Mouse (Mus musculus) hematopoietic stem cell, adult 5-6 weeks (primary cell): ENCODE data around the gene Adora3. TPM values are rescaled to one million over a fixed set of nuclear protein-coding genes. Genes with fewer than 3 reads are reported as not detected.
A peak's percentile ranks its signal among the peaks of the same experiment; 100 is the strongest.
"Not testable (repeated sequence)": the region's sequence is repeated elsewhere in the genome, so short reads cannot be mapped to it uniquely, and the experiment has no call there.

ENCODE experiments used
- ATAC-seq, 2 experiments: fragments of 125-278 bp in 1 of 2; replicated peaks in 1 of 2; 2 replicates each; pipeline ENCODE4 v1.8.0; 2016 to 2017; ENCODE audit warnings: inconsistent platforms in 2 of 2, mild to moderate bottlenecking in 2 of 2, moderate number of reproducible peaks in 2 of 2, low read depth in 1 of 2, moderate TSS enrichment in 1 of 2; ENCODE audit not compliant: low FRiP score in 2 of 2, poor library complexity in 2 of 2, severe bottlenecking in 2 of 2, insufficient read depth in 1 of 2, low TSS enrichment in 1 of 2
- total RNA-seq: library from RNA; stranded (forward); fragments of 172-1452, 232-1000 nt; gene quantifications from 2 replicates; pipeline ENCODE4 v1.2.3, GENCODE M21; 2017

The Adora3 gene
- total RNA-seq, 1 experiment from 2014 or later, result not detected

DNA sequence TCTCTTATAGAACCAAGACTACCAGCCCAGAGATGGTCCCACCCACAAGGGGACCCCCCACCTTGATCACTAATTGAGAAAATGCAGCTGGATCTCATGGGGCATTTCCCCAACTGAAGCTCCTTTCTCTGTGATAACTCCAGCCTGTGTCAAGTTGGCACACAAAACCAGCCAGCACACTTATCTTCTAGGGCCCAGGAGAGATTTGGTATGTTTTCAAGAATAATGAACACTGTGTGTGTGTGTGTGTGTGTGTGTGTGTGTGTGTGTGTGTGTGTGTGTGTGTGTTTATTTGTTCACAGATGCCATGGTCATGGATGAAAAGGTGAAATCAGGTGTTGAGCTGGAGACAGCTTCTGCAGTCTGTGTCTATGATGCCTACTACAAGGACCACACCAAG, 45.8 kb downstream of the Adora3 start:
- ATAC-seq, result not testable (repeated sequence)

DNA sequence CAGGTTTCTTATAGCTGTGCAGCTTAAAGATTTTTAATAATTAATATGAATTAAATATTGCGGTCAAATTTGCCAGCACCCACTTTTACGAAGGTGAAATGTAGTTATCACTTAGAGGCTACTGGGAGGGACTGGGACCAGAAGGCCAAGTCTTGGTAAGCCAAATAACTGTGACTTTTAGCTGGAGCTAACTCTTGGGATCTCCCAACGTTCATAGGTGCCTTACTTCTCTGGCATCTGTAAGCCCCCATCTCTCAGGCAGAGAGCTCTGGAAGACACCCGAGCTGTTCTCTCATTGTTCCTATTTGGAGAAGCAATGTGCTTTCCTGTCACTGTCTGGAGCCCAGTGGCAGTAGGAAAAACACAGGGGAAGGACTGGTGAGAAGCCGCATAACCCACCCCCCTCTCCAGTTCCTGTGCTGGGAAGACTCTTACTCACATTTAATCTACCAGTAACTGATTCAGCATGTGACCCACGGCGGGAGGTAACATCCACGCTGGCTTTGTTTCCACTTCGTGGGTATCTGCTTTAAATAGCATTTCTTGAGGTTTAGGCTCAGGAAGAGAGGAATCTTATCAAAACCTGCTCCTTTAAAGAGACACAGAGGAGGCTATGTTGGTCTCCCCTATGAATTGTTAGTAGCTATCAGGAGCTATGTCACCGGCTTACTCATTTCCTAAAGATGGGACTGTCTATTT, 47.1 kb downstream of the Adora3 start:
- 0 out of 4 replicates have a peak, but pooled peaks of 1 of the 2 experiments have one; percentile 11 for ATAC-seq

DNA sequence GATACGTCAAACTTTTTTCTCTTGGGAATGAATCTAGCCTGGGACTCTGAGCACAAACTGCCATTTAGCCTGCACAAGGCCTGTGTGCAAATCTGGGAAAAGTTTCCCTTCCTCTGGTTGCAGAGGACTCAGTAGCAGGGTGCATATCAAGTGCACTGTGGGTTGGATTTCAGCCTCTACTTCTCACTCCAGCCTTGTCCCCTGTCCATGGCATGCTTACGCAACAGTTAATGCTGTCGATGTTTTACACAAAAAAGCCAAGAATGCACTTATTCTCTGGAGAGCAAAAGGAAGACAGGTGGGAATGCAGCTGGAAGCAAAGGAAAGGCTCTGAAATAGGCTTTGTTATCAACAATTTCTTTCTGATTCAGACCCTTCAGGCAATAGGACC, 47.7 kb downstream of the Adora3 start:
- no peak for ATAC-seq

DNA sequence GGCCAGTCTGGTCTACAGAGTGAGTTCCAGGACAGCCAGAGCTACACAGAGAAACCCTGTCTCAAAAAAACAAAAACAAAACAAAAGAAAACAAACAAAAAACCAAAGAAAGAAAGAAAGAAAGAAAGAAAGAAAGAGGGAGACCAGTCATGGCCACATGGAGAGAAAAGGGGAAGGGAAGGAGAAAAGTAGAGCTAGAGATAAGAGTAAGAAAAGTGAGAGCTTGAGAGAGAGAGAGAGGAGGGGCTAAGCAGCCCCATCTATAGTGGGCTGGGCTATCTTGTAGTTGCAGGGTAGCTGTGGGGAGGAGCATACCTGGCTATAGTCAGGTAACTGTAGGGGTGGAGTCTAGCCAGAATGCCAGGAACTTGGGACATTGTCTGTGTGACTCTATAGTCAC, 50.1 kb downstream of the Adora3 start:
- not testable (repeated sequence) for ATAC-seq

DNA sequence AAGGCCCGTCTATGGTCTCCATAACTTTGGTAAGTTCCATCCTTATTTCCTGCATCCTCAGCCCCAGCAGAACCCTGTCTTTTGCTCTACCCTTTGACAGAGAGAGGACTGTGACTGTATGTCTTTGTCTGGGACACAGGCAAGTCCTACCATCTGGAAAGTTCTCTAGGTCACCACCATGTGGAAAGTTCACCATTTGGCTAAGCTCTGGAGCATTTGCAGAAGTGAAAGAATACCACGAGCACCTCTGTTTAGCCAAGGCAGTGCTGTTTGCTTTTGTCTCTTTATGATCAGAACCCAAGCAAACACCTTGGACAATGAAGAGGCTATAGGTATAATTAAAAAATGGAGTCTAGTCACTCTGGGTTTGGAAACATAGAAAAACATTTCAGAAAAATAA, 51.3 kb downstream of the Adora3 start:
- peak in 1 of 2 experiments; percentile 19; a peak in 1 of 4 replicates for ATAC-seq

DNA sequence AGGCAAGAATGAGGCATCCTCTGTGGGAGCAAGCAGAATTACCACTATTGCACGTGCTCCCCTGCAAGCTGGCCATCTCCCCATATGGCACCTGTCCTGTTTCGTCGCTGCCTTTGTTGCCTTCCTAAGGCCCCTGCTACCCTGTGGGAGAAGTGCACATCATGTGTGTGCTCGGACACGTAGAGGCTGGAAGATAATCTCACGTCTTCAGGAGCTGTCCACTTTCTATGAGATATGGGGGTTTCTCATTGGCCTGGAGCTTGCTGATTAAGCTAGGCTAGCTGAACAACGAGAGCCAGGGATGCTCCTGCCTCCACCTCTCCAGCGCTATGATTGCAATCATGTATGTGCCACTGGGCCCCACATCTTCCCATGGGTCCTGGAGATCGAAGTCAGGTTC, 54.0 kb downstream of the Adora3 start:
- no peak for ATAC-seq

DNA sequence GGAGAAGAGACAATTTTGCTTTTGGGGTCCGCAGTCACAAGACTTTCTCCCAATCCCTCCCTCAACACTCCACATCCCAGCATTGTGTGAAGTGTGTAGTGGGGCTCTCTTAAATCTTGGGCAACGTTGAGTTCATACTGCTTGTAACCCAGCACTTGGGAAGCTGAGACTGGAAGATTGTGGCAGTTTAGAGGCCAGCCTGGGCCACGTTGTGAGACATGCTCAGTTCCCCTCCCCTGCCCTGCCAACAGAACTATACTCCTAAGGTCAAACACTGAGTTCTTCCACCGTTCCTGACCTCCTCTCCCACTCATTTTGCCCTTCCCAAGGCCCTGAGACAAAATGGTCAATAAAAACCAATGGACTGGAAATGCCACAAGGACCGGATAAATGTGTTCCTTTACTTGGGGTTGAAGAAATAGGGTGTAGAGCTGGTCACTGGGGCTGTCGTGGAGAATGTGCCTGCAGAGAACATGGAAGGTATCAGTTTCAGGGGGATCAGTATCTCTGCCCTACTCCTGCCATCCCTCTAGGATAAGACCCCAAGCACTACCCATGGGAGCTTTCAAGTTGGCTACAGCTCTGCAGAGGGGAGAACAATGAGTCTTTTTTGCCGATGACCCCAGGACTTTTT, 57.0 kb downstream of the Adora3 start:
- ATAC-seq, result no peak

DNA sequence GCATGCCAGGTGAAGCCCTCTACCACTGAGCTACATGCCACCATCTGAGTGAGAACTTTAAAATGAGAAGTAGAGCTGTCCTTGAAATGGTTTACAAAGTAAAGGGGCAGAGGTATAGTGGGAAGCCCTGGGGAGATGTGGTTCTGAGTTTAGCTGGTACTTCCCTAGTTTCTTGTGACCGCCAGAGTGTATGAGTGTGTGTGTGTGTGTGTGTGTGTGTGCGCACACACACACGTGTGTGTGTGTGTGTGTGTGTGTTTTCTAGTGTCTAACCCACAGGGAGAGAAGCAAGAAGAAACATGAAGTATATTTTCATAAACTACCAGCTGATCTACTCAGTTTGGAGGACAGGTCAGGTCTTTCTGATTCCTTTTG, 57.5 kb downstream of the Adora3 start:
- no peak for ATAC-seq

DNA sequence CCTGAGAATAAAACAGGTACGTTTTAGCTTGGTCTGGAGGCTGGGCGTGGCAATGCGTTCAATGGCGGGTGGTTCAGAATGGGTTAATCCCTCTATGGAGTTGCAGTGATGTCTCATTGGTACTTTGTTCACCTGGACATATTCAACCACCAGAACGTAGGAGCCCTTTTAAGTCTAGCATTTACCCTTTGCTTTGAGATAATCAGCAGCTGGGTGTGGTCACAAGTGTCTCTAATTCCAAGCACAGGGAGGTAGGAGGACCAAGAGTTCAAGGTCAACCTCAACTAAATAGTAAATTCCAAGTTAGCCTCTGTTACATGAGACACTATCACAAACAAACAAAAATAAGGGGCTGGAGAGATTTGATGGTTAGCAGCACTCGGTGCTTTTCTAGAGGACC, 58.1 kb downstream of the Adora3 start:
- ATAC-seq, result no peak

DNA sequence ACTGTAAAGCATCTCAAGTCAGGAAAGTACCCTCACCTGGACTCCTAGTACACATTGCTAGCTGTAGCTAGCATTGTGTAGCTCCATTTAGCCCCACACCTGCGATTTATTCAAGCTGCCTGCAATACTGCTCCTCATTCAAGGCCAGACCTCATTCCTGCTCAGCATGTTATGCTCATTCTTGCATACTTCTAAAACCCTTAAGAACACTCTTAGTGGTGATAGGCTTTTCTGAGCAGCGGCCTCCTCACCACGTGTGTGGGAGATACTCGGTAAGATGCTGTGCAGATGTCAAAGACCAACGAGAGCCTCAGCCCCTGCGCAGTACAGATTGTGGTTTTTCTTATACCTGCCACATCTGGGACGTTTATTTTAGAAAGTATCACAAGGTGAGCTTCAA, 59.2 kb downstream of the Adora3 start:
- ATAC-seq, result no peak

DNA sequence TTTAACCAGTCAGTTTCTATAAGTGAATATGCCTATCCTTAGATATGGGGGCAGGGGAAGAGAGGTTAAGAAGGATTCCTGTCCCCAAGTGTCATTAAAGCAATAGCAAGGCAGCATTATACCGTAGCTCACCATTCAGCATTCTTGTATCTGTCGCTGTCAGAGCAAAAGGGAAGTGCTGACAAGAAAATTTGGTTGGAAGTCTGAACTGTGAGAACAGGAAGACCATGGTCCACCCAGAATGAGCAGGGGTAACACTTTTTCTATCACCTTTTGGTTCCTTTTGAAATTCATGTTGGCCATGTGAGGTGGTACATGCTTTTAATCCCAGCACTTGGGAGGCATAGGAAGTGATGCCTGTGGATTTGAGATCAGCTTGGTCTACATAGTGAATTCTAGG, 60.4 kb downstream of the Adora3 start:
- ATAC-seq, result no peak

DNA sequence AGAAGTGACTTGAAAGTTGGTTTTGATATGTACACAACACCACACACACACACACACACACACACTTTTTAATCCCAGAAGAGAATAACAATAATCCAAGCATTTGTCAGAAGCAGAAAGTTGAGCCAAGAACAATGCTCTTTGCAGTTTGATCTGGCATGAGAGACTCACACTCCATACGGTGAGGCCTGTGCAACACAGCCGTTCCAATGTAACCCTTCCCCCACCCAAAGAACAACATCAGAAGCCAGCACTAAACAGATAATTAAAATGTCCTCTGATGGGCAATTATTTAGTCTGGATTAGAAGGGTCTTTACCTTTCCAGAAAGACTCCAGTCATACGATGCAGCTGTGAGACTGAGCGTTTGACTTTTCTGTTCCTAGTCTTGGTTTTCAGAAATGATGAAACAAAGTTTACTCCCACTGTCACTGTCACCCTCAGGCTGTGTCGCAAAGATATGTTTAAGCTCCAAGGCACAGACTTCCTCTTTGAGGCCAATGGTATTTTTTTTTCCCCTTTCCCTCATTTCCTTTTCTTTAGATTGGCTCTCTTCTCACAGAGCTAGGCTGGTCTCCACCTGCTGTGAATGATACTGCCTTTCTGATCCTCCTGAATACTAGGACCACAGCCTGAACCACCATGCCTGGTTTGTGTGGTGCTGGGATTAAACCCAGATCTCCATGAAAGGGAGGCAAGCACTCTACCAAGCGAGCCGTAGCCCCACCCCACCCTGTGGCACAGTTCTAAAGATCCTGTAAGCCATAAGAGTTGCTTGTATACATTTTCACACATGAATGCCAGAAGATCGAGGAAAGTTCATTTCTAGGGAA, 61.8 kb downstream of the Adora3 start, which contains the start of gene I830077J02Rik:
I830077J02Rik (minus strand) TSS at position 425 of the 832 bp plus-strand sequence.
- peak; percentile 85 to 89 for ATAC-seq

DNA sequence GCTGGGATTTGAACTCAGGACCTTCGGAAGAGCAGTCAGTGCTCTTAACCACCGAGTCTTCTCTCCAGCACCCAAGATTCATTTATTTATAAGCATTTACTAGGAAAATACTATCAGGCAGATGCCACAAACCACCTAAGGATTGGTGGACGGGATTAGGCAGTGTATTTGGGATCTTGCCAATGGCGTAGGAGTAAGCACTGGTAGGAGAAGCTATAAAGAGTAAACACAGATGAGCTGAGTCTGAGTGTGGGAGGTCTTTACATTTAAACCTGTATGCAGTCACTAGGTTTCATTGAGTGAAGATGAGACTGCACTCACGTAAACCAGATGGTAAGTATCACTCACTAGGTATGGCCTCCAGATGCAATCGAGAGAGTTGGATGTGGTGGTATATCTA, 63.3 kb downstream of the Adora3 start:
- no peak for ATAC-seq

DNA sequence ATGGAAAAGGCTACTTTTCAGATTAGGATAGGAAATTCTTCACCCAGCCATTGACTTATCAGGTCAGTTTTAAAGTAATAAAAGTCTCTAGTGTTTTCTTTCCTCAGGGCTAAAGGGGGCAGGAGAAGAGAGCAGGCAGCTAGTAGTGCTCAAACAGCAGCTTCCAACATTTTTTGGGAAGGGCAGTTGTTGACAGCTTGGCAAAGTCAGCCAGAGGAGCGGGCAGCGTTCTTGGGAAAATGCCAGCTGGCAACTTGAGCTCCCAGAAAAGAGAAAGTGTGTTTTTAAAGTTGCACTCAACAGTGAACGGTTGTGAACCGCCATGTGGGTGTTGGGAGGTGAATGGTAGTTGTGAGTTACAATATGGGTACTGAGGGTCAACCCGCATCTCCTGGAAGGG, 64.4 kb downstream of the Adora3 start:
- no peak for ATAC-seq

DNA sequence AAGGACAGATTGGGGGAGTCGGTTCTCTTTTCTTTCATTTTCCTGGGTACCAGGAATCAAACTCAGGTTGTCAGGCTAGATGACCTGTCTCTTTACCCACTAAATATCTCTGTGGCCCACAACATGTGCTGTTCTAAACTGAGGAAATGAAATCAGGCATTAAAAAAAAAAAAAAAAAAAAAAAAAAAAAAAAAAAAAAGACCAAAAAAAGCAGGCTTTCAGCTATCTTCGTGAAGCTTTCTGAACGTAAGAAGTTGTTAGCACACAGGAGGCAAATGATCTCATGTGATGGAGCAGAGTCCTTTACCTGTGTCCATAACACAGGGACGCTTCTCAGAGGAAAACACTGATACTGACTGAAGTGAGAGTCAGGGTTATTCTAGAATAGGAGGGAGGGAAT, 65.5 kb downstream of the Adora3 start:
- no peak for ATAC-seq

DNA sequence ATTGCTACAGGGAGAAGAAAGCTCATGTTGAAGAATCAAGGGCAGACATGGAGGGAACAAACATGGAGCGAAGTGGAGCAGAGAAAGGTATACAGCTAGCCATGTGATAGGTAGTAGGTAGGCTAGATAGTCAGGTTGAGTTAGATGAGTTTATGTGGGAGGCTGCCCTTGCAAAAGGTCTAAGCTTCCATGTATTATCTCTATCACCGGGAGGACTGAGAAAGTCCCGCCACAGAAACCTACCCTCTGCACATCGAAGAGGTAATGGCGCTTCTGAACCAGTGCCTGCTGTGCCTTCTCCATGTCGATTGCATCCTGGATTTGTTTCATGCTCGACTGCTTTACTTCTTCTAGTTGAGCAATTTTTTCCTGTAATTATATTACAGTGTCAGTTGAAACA, 80.7 kb downstream of the Adora3 start:
- no peak for ATAC-seq

DNA sequence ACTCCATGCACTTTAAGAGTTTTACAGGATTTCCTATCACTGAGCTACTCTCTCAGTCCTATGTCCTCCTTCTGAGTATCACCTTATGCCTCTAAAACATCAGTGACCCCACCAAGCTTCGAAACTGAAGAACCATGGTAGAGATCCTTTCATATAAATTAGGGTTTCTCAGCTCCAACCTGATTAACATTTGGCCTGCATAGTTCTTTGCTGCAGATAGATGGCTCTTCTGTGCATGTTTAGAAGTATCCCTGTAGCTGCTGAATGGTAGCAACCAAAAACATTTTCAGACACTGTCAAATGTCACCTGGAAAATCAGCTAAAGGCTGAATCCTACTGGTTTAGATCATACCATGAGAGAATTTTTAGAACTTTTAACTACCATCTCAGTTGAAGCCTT, 86.6 kb downstream of the Adora3 start:
- no peak for ATAC-seq

DNA sequence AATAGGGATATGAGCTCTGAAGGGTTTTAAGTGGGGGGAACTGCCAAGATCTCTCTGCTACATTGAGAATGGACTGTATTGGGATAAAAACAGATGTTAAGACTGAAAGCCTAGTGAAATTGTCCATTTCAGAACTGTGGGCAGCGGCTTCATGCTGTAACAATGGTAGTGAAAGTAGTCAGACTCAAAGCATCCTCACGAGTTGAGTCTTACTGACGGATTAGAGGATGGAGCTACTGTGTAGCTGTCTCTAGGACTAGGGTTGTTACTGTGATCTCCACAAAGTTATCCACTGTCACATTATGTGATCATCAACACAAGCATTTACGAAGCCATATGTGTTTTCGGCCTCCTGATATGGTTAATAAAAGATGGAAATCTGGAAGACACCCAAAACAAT, 87.5 kb downstream of the Adora3 start:
- no peak for ATAC-seq
